8 mouse cellular contexts compared by ENCODE assay signal in genomic region chr19:59388399-59388798, GRCm38 (mm10). TPM values are rescaled to one million over a fixed set of nuclear protein-coding genes. Genes with fewer than 3 reads are reported as not detected.
DNase-seq lines count a peak whose midpoint lies in the region; ATAC-seq and TF ChIP-seq lines count a peak whose summit lies in the region.

No protein-coding gene starts in this region.

- WGBS in kidney, postnatal 0 days: 31% methylated on average over 5 of the region's 5 CpGs
- 2% methylated on average over 5 of the region's 5 CpGs for WGBS in forebrain, embryonic 10.5 days
- WGBS in heart, embryonic 10.5 days: 18% methylated on average over 5 of the region's 5 CpGs

- peak overlapping the region; percentile 4 for H3K4me2 ChIP-seq in kidney, postnatal 0 days (ENCODE audit: low read length)

- TF ChIP-seq CTCF in kidney, postnatal 0 days (IDR thresholded peaks at IDR 0.05; ENCODE audit: low read depth): no peak

- H3K27ac ChIP-seq in kidney, postnatal 0 days: no peak overlapping the region
- H3K27ac ChIP-seq in forebrain, embryonic 10.5 days: peak overlapping the region; percentile 26
- no peak overlapping the region for H3K27ac ChIP-seq in heart, embryonic 10.5 days

- no peaks in the 10 kb centered on the region for H3K27me3 ChIP-seq in kidney, postnatal 0 days (ENCODE audit: insufficient read depth, low read length)
- peaks cover 63% of the 10 kb centered on the region for H3K27me3 ChIP-seq in forebrain, embryonic 10.5 days (ENCODE audit: poor library complexity, severe bottlenecking)
- peaks cover 55% of the 10 kb centered on the region for H3K27me3 ChIP-seq in heart, embryonic 10.5 days (ENCODE audit: insufficient read depth, poor library complexity, severe bottlenecking)

- H3K4me1 ChIP-seq in kidney, postnatal 0 days (replicated peaks; ENCODE audit: insufficient read depth, low read length): no peaks in the 10 kb centered on the region
- peaks cover 29% of the 10 kb centered on the region for H3K4me1 ChIP-seq in forebrain, embryonic 10.5 days
- 0 out of 2 replicates have a peak, but pooled peaks cover 8% of the 10 kb centered on the region for H3K4me1 ChIP-seq in heart, embryonic 10.5 days

- no peak overlapping the region for H3K4me3 ChIP-seq in kidney, postnatal 0 days (replicated peaks; ENCODE audit: low read depth, low read length)
- H3K4me3 ChIP-seq in forebrain, embryonic 10.5 days: peak overlapping the region; percentile 39
- no peak overlapping the region for H3K4me3 ChIP-seq in heart, embryonic 10.5 days

- DNase-seq in kidney, postnatal 0 days (ENCODE audit: low spot score): no peak
- DNase-seq in kidney, adult 18-20 months: no peak
- DNase-seq in forebrain, embryonic 10.5 days (ENCODE audit: extremely low spot score, low spot score): peak; percentile 46
- DNase-seq in layer of hippocampus, adult 9-11 months: peak; percentile 47
- DNase-seq in retina, postnatal 1 day: peak; percentile 46
- DNase-seq in heart, postnatal 4 days: no peak
- DNase-seq in heart, embryonic 10.5 days (ENCODE audit: low spot score): no peak
- DNase-seq in urinary bladder, adult 18-20 months (ENCODE audit: low spot score in 2 of 2): no peak

- H3K9ac ChIP-seq in kidney, postnatal 0 days (ENCODE audit: low read depth, low read length): no peak overlapping the region

- no peaks in the 10 kb centered on the region for H3K36me3 ChIP-seq in kidney, postnatal 0 days (ENCODE audit: insufficient read depth, low read length)
- no peaks in the 10 kb centered on the region for H3K36me3 ChIP-seq in forebrain, embryonic 10.5 days (replicated peaks)
- no peaks in the 10 kb centered on the region for H3K36me3 ChIP-seq in heart, embryonic 10.5 days

- H3K9me3 ChIP-seq in kidney, postnatal 0 days (replicated peaks; ENCODE audit: low read length): no peaks in the 10 kb centered on the region
- H3K9me3 ChIP-seq in forebrain, embryonic 10.5 days: no peaks in the 10 kb centered on the region
- H3K9me3 ChIP-seq in heart, embryonic 10.5 days: no peaks in the 10 kb centered on the region

- ATAC-seq in kidney, postnatal 0 days (replicated peaks; ENCODE audit: low FRiP score, low read depth): no peak

RNA-seq across cellular contexts. Expression of gene Pdzd8, which starts 42.8 kb away (rescaled TPM):
- 8.1 and 8.8 TPM in 2 replicates for polyA plus RNA-seq in kidney, postnatal 0 days (2015; fragmentation: Nextera tagmentation; extraction: Ambion mirVana)
- 10.0 and 10.3 TPM in 2 replicates for polyA plus RNA-seq in forebrain, embryonic 10.5 days (2016; fragmentation: Nextera tagmentation; extraction: Ambion mirVana)
- 10 to 100 TPM; 40.0 to 40.8 TPM for total RNA-seq in heart, postnatal 4 days (2021)
- 9.0 and 10.8 TPM in 2 replicates for polyA plus RNA-seq in heart, embryonic 10.5 days (2016; fragmentation: Nextera tagmentation; extraction: Ambion mirVana)

Comparison
In these comparisons a context has a peak if more than half of its experiments do, and no peak if none do; other contexts are left out.
1. DNase-seq: peak in forebrain, embryonic 10.5 days (single experiment), layer of hippocampus, adult 9-11 months (single experiment) and retina, postnatal 1 day (single experiment); none in kidney, postnatal 0 days (single experiment), kidney, adult 18-20 months (single experiment), heart, postnatal 4 days (single experiment), heart, embryonic 10.5 days (single experiment) and urinary bladder, adult 18-20 months (0 of 2).